Mouse (Mus musculus) testis, postnatal 10 days (tissue): ENCODE measurements around the gene Caap1.
A peak's percentile ranks its signal among the peaks of the same experiment; 100 is the strongest.

Experiments
- DNase-seq: peaks from one replicate; pipeline ENCODE4 v3.0.0; 2021; ENCODE audit warnings: low spot score

Caap1 gene

GRCm38 (mm10) chr4:94556265-94557054 is at the start of gene Caap1, which contains the start of gene Gm10306:
Gene Caap1, minus strand, starts transcription at chr4:94556796.
Gene Gm10306, plus strand, starts transcription at chr4:94556546.
- peak; percentile 97 for DNase-seq

GRCm38 (mm10) chr4:94605591-94605990 is 49.0 kb upstream of the Caap1 start:
- DNase-seq, result no peak

GRCm38 (mm10) chr4:94604452-94605019 is 47.9 kb upstream of the Caap1 start:
- no peak for DNase-seq

GRCm38 (mm10) chr4:94603031-94603629 is 46.5 kb upstream of the Caap1 start, which contains the start of gene Plaa:
Gene Plaa, minus strand, starts transcription at chr4:94603244.
- peak; percentile 93 for DNase-seq

- no peak for DNase-seq
These were observed 46.0 kb upstream of the Caap1 start for GRCm38 (mm10) chr4:94602496-94603030.

GRCm38 (mm10) chr4:94601395-94601794 is 44.8 kb upstream of the Caap1 start:
- DNase-seq, result no peak

- no peak for DNase-seq
These were observed 36.1 kb upstream of the Caap1 start for GRCm38 (mm10) chr4:94592709-94593108.

- DNase-seq, result no peak
These were observed 35.3 kb upstream of the Caap1 start for GRCm38 (mm10) chr4:94591765-94592381.

- DNase-seq, result no peak
These were observed 16.1 kb upstream of the Caap1 start for GRCm38 (mm10) chr4:94572677-94573076.

- DNase-seq, result no peak
These were observed 7.7 kb upstream of the Caap1 start for GRCm38 (mm10) chr4:94564297-94564696.

GRCm38 (mm10) chr4:94561954-94562648 is 5.5 kb upstream of the Caap1 start:
- no peak for DNase-seq

GRCm38 (mm10) chr4:94560316-94560715 is 3.7 kb upstream of the Caap1 start:
- DNase-seq, result no peak

- DNase-seq, result no peak
These were observed 2.7 kb upstream of the Caap1 start for GRCm38 (mm10) chr4:94559266-94559665.

GRCm38 (mm10) chr4:94557145-94557544 is 549 bp upstream of the Caap1 start:
- DNase-seq, result no peak

- no peak for DNase-seq
These were observed 1.6 kb downstream of the Caap1 start for GRCm38 (mm10) chr4:94554955-94555494.

GRCm38 (mm10) chr4:94544321-94544720 is 12.3 kb downstream of the Caap1 start:
- DNase-seq, result no peak

GRCm38 (mm10) chr4:94543041-94543440 is 13.6 kb downstream of the Caap1 start:
- DNase-seq, result no peak

GRCm38 (mm10) chr4:94533205-94533604 is 23.4 kb downstream of the Caap1 start:
- DNase-seq, result no peak

GRCm38 (mm10) chr4:94529448-94529847 is 27.1 kb downstream of the Caap1 start:
- no peak for DNase-seq

GRCm38 (mm10) chr4:94523321-94523720 is 33.3 kb downstream of the Caap1 start:
- DNase-seq, result no peak

- peak; percentile 82 for DNase-seq
These were observed 39.0 kb downstream of the Caap1 start for GRCm38 (mm10) chr4:94517631-94518030.
